Mouse (Mus musculus): ENCODE results near the gene Cdk11b. TPM values are rescaled to one million over a fixed set of nuclear protein-coding genes. Genes with fewer than 3 reads are reported as not detected.
A peak's percentile ranks its signal among the peaks of the same experiment; 100 is the strongest.

The Cdk11b gene
- 10 to 100 TPM; 45.9 to 53.1 TPM for total RNA-seq (2021)

DNA sequence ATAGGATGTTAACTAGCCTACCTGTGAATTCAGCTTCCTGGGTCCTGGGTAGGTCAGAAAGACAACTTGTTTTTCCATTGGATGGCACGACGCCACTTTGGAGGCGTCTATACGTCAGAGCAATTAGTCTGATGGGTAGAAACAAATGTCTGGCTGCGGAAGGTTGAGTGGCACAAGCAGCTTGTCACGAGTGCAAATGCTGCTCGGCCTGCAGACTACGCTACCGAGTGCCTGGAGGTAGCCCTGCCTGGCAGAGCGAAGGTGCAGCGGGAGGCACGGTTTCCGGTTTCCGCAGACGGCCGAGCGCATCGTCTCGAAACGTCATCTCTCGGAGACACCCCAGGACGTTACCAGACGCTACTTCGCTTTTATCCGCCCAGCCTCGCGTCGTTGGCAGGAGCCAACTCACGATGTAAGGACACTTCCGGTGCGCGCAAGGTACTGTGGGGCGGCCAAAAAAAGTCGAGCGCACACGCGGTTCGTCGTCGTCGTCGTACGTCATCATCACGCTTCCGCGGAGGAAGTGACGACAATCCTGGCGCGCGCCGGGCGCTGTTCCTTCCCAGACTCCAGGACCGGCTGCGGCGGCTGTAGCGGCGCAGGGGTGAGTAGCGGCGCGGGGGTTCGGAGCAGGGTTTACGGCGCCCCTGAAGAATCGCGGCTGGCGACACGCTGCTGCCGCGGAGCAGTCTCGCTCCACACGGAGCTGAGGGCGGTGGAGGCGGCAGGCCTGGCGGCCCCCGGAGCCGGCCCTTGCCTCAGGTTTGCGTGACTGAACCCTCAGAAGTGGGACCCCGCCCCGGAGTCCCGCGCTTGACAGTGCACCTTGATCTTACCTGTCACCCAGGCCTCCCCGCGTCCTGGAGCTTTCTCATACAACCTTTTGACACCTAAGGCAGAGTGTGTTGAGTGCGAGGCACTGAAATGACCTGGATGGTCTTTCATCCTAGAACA lies at the start of gene Cdk11b:
TSS of gene Cdk11b (plus strand) at position 517 of the 954 bp plus-strand sequence.
- intact Hi-C loops (cut with DNase I): loop anchor here (1.0 to 2.0 kb wide), 2 partner anchors 70 to 81 kb away; partner anchors contain the start of gene Fndc10
- DNase-seq (ENCODE audit: low spot score in 2 of 2): peak; percentile 97 to 99

DNA sequence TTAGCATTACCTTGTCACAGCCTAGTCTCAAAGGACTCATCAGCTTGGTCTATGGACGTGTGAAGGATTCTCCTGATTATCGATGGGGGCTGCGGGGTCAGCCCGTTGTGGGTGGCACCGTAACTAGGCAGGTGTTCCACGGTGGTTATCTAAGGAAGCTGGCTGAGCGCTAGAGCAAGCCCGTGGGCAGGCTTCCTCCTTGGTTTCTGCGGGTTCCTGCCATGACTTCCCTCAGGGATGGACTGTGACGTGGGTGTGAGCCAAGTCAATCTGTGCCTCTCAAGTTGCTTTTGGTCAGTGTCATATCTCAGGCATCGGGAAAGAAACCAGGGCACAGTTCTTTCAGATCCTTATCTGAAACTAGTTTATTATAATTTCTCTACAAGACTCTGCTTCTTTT lies 49.7 kb upstream of the Cdk11b start:
- intact Hi-C loops (cut with DNase I): no loop called here

DNA sequence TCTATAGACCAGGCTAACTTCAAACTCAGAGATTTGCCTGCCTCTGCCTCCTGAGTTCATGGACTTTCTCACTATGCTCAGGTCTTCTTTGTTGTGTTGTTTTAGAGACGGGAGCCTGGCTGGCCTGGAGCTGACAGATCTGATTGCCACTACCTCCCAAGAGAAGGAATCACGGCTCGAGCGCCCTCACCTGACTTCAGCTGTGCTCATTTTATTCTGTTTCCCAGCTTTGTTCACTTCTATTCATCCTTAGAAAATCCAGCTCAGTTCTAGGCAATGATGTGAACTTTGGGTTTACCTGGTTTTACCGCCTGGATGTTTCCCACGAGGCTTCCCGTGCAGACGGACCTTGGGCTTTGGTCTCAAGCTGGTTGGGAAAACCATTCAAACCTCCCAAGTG lies 49.1 kb upstream of the Cdk11b start:
- no peak for DNase-seq (ENCODE audit: low spot score in 2 of 2)
- intact Hi-C loops (cut with DNase I): no loop called here

More for the DNA sequence above, 49.7 kb upstream of the Cdk11b start:
- no peak for DNase-seq (ENCODE audit: low spot score in 2 of 2)

DNA sequence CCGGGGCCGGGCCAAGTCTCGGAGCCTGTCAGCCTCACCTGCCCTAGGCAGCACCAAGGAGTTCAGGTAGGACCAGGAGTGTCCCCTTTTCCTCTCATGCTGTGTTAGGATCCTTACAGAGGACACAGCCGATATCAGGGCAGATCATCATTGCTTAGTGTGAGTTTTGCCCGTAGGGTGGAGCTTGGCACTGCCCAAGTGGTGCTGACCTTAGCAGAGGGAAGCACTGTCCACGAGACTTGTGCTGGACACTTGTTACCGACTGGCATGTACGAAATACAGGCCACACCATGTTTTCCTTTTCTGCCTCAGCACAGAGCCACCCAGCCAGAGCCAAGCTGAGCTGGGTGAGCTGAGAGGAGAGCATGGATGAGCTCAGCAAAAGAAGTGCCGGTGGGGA lies 47.5 kb upstream of the Cdk11b start:
- no peak for DNase-seq (ENCODE audit: low spot score in 2 of 2)
- intact Hi-C loops (cut with DNase I): no loop called here

DNA sequence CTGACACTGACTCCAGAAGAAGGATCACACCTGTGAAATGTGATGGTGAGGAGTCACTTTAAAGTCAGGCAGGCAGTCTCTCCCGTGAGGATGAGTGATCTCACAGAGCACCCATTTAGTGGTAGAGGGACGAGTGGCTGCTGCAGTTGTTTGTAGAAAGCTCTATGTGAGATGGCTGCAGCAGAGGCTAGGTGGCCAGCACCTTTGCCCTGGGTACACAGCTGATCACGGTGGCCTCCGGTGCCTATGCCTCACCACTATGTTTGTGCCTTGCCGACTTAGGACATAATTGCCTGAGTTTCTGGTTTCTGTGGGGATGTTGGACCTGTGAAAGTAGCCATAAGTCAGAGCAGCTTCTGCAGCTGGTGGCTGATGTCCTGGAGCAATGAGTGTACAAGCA lies 46.9 kb upstream of the Cdk11b start:
- intact Hi-C loops (cut with DNase I): no loop called here
- no peak for DNase-seq (ENCODE audit: low spot score in 2 of 2)

DNA sequence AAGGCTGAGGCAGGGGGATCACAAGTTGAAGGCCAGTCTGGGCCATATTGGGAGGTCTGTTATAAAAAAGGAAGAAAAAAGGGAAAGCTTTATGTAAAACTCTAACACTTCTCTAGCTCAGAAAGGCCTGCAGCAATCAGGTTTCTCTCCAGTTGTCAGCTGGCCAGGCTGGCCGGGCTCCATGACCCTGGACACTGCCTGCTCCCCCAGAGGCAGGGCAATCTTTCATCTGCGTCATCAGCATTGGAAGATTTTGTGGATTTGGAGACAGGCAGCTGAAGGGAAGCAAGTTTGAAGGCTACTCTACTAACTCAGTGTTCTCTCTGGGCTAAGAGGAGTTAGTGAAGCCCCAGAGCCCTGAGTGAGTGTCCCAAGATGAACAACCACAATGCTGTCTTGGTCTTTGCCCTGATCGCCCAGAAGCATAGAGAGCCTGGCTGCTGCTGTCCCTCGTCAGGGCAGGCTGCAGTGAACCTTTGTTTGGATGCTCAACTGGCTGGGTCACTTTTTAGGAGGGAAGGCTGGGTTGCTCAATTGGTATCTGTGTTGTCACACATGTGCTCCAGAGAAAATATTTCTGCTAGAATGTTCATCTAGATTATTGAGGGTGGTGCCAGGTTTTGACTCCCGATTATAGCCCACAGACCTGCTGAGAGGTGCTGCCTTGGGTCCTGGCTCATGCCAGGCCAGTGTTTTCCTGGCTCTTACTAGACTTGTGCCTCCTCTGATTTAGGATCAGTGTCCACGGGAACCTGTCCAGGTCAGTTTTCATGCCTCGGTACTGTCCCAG lies 46.1 kb upstream of the Cdk11b start:
- intact Hi-C loops (cut with DNase I): no loop called here
- no peak for DNase-seq (ENCODE audit: low spot score in 2 of 2)

DNA sequence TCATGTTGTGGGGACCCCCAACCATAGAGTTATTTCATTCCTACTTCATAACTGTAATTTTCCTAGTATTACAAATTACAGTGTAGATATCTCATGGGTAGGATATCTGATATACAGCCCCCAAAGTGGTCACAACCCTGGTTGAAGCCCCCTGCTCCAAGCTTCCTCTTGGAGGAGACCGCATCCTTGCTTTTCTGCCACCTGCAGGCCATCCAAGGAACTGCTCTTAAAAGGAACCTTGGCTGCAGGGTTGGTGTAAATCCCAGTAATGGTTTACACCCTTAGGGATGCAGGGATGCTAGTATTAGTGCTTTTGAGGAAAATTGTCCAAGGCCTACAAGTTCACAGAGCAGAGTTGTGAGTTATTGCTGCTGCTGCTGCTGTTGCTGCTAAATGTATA lies 44.2 kb upstream of the Cdk11b start:
- intact Hi-C loops (cut with DNase I): loop anchor here (1.0 kb wide), 1 partner anchor 99 kb away; no protein-coding TSS in a partner anchor
- DNase-seq (ENCODE audit: low spot score in 2 of 2): peak; percentile 53 to 56

DNA sequence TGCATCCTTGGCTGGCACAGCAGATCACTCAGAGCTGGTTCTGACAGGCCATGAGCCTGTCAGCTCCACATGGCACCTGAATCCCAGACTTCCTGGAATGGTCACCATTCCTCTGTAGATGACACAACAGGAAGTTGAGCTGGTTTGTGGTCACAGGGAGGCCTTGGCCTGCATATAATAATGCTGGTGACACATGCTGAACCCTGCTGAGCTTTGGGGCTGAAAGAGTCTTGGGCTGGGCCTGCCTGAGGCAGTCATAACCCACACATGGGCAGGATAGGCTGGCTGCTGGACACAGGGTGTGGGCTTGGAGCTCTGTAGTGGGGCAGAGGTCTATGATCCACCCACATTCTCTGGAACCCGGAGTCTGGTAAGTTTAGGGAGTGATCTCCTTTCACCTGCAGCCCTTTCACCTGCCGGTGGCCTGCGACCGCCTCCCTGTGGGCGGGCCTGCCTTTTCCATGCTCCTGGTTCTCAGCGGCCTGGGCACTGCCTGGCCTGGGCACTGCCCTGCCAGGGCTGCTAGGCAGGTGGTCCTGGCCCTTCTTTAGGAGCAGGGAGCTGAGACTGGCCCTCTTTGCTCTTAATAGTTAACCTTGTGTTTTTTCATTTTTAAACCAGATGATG lies 42.3 kb upstream of the Cdk11b start:
- intact Hi-C loops (cut with DNase I): no loop called here
- no peak for DNase-seq (ENCODE audit: low spot score in 2 of 2)

DNA sequence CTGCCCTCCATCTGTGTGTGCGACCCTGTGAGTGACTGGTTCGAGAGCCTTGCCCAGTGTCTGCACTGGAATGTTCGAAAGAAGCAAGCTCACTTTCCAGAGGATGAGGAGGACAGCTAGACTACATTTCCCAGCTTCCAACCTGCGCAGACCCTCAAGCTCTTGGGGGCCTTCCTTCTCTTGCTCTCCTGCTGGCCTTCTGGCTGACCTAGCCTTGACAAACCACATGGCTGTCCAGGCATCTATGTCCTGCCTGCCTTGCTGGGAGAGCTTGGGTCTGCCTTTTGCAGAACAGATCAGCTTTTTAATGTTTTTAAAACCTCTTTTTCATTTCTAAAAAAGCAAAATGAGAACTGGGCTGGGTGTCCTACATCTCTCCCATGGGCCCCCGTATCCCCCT lies 35.3 kb upstream of the Cdk11b start:
- intact Hi-C loops (cut with DNase I): no loop called here
- DNase-seq (ENCODE audit: low spot score in 2 of 2): no peak

DNA sequence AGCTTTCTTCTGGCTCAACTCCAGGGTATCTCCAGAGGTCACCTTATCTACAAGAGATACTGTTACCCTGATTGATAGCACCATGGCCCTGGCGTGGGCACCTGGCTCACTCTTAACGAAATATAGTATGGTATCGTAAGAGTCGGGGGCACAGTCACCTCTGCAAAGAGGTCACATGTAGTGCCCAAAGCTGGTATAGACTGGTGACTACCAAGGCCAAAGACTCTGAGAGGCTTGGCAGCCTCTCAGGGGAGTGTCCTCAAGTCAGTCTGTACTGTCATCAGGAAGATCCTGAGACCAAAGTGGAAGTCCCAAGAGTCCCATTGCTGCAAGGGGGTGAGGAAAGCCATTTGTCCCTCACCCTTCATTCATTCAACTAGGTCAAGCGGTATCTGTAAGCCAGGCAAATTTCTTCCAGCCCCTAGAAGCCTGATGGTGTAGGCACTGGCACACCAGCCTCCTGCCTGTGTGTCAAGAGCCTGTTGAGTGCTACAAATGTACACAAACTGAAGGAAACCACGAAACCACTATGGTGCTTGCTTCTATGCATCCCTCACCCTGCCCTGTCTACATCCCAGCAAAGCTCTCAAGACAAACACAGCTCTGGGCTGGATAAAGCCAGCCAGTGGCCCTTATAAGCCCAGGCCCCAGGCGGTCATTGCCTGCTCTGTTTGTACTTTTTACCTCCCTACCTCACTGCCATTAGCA lies 33.5 kb upstream of the Cdk11b start:
- intact Hi-C loops (cut with DNase I): no loop called here
- no peak for DNase-seq (ENCODE audit: low spot score in 2 of 2)

DNA sequence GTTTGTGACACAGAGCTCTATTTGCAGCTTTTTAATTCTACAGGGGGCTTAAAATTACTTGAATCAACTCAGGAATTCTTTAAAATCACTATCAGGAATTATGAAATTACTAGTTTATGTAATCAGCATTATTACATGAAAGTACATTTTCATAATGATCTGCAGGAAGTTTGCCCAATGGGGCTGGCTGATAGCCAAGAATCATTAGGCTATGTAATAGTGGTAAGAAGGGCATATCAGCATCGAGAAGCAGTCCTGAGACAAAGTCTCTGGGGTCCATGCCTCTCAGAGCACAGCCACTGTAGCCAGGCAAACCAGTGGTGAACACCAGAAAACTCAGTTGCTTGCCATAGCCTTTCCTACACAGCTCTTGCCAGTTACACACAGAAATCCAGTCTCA lies 30.9 kb upstream of the Cdk11b start:
- intact Hi-C loops (cut with DNase I): no loop called here
- no peak for DNase-seq (ENCODE audit: low spot score in 2 of 2)

DNA sequence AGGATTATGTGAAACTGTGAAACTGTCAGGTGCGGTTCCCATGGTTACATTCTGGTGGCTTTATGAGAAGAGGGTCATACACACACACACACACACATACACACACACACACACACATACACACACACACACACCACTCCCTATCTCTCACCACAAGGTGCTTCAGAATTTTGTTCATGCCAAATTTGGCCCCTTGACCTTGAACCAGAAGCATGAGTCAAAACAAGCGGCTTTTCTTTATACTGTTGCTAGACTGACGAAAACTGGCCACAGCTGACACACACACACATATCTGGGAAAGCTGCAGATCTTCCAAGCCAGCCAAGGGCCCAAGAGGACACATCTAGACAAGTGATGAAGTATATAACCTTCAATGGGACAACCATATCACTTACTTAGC lies 28.9 kb upstream of the Cdk11b start:
- no peak for DNase-seq (ENCODE audit: low spot score in 2 of 2)
- intact Hi-C loops (cut with DNase I): no loop called here

DNA sequence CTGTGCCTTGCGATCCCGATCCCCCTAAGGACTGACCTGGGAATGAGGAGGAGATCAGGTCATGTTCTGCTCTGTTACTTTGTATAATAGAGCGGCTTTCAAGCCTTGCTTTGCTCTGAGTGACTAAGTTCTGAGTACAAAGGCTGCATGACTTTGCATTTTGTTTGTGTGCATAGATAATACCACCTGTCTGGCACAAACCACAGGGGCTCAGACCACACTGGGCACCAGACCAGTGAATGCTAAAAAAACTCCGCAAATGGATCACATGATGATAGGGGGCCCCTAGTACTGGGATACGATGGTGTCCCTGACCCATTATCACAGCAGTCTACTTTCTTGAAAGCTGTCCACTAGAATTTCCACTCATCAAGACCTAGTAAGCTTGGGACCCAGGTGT lies 28.0 kb upstream of the Cdk11b start:
- intact Hi-C loops (cut with DNase I): no loop called here

DNA sequence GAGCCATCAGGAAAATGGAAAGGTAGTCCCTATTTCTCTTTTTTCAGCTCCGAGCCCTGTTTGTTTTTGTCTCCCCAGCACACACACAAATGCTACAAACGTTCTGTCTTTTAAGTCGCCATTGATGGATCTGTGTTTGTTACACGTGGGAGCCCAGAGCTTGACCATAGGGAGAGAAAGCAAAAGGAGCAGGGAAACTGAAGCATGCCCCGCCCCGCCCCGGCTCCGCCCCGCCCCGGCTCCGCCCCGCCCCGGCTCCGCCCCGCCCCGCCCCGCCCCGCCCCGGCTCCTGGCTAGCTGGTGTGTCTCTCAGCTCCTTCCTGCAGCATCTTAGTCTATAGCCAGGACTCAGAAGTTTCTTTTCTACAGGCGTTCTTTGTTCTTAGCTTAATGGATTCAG lies 26.1 kb upstream of the Cdk11b start:
- no peak for DNase-seq (ENCODE audit: low spot score in 2 of 2)
- intact Hi-C loops (cut with DNase I): no loop called here

More for the DNA sequence above, 28.0 kb upstream of the Cdk11b start:
- no peak for DNase-seq (ENCODE audit: low spot score in 2 of 2)

DNA sequence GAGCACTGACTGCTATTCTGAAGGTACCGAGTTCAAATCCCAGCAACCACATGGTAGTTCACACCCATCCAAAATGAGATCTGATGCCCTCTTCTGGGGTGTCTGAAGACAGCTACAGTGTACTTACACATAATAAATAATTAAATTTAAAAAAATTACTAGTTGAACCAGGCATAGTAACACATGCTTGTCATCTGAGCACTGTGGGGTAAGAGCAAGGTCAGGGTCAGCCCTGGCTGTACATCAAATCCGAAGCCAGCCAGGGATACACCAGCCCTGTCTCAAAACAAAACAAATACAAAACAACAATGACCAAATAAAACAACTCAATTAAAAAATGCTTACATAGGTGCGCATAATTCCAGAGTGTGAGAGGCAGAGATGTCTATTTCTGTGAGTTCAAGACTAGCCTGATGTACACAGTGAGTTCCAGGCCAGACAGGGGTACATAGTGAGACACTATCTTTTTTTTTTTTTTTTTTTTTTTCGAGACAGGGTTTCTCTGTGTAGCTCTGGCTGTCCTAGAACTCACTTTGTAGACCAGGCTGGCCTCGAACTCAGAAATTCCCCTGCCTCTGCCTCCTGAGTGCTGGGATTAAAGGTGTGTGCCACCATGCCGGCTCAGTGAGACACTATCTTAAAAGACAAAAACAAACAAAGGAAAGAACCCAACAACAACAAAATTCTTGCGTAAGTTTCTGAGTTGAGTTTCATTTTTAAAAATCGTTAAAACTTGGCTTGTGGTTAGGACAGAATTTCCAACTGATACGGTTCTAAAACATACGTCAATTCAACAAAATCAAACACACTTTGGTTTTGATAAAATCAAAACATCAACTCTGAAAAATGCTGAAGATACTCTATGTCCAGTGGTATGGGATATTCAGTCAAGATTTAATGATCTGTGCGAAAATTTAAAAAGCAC lies 24.5 kb upstream of the Cdk11b start:
- DNase-seq (ENCODE audit: low spot score in 2 of 2): no peak
- intact Hi-C loops (cut with DNase I): no loop called here

DNA sequence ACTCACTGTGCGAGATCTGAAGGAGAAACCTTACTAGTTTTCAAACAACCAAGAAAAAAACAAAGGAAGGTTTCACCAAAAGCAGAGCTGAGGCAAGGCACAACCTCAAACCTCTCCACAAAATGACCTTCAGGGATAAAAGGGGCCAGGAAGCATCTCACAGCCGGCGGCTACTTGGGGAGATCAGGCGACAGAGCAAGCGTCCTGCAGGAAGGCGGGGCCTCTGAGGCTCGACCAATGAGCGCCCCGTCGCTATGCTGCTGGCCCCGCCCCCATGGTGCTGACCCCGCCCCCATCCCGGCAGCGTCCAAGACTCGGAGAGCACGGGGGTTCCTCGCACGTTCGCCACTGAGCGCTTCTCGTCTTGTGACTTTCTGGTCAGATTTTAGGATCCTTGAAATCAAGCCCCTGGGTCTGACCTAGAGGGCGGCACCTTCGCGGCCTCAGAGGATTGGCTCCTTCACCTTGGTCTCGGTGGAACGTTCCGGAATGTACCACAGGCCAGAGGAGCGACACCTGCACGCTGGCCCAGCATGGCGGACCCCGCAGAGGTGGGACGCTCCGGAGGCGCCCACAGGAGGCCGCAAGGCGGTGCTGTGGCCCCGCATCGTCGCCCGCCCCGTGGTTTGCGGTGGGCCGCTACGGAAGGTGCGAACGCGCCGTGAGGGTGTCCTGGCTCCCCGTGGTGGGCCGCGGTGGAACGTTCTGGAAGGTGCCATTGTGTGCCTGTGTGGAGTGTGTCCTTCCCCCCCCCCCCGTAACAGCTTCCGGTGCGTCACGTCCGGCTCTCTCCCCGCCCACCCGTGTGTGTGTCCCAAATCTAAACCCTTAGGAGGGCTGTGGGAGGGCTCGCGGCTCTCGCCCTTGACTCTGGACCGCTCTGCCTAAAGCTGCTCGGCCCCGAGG lies 23.3 kb upstream of the Cdk11b start, which contains the start of gene Slc35e2:
TSS of gene Slc35e2 (plus strand) at position 326 of the 906 bp plus-strand sequence.
- intact Hi-C loops (cut with DNase I): no loop called here

DNA sequence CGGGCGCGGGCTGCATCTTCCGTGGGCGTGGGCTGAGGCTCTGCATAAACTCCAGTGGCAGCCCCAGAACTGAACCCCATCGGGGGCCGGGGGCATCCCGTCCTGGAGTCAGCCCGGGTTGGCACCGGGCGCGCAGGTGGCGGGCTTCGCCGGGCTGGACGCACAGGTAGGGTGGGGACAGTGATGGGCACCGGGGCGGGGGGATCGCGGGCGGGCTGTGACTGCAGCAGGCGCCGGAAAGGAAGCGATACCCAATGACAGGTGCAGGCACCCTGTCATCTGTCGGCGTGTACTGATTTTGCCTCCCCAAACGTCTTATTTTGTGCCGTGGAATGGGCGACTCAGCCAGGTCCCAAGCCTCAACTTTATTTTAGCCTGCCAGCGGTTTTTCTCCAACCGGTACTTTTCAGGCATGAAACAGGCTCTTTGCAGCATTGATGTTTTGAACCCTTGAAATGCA lies 22.6 kb upstream of the Cdk11b start:
- intact Hi-C loops (cut with DNase I): no loop called here
- DNase-seq (ENCODE audit: low spot score in 2 of 2): no peak

More for the DNA sequence above, 23.3 kb upstream of the Cdk11b start, which contains the start of gene Slc35e2:
- DNase-seq (ENCODE audit: low spot score in 2 of 2): peak; percentile 94 to 97

All from left cerebral cortex, postnatal 25 days (tissue).